Mouse (Mus musculus): ENCODE data around the gene 4933427D14Rik. TPM values are rescaled to one million over a fixed set of nuclear protein-coding genes. Genes with fewer than 3 reads are reported as not detected.

Gene 4933427D14Rik
- polyA plus RNA-seq, 1 experiment, result 33.1 TPM

DNA sequence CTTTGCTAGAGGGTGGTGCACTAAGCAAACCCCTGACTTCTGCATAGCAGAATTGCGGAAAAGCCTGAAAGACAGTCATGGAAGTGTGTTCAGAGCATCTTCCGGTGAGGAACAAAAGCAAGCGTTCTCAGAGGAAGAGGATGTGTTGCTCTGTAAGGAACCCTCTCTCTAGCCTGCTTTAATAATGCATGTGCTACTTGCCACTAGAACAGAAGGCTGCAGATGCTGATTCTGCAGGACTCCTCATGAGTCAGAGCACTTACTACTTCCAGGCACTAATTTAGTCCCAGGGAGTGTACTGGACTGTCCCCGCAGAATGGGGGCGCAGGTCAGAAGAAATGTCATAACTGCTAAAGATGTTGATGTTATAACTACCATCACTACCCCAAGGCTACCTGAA is 9.9 kb upstream of the 4933427D14Rik start:
- H3K27ac ChIP-seq (ENCODE audit: control insufficient read depth, insufficient read depth, low read depth, low read length), result no peak overlapping the region
- H3K4me1 ChIP-seq (ENCODE audit: control insufficient read depth, insufficient read depth, low read length), result no peaks in the 10 kb centered on the region; the same call in 1 of the 2 replicates
- H3K36me3 ChIP-seq (ENCODE audit: control insufficient read depth, insufficient read depth, low read length), result peaks cover 1% of the 10 kb centered on the region; the same call in 1 of the 2 replicates
- TF ChIP-seq CTCF (IDR thresholded peaks at IDR 0.05; ENCODE audit: control insufficient read depth, insufficient read depth, insufficient replicate concordance, low read depth, low read length), result no peak
- no peak for TF ChIP-seq POLR2A (IDR thresholded peaks at IDR 0.05; ENCODE audit: control insufficient read depth, low read depth, low read length)
- H3K4me3 ChIP-seq (ENCODE audit: control insufficient read depth, low read depth, low read length), result peak overlapping the region; percentile 84
- no peaks in the 10 kb centered on the region for H3K27me3 ChIP-seq (ENCODE audit: control insufficient read depth, insufficient read depth, low read length)

DNA sequence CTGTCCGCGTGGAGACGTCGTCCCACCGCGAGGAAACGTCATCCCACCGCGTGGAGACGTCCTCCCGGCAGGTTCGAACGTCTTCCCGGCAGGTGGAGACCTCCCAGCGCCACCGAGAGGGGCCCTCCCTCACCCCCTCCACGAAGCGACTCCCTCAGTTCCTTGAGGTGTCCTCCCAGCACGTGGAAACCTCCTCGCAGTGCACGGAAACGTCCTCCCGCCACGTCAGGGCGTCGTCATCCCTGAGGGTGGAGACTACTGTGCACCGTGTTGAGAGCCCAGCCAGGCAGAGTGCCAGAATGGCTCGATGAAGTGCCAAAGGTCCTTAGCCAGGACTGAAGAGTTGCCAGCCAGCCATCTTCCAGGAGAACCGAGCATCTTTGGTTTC is 8.1 kb upstream of the 4933427D14Rik start, which contains the start of gene Med31:
Gene Med31, minus strand, starts transcription at position 183 of the 388 bp plus-strand sequence.
- Histone ChIP-seq H3K36me3 (ENCODE audit: control insufficient read depth, insufficient read depth, low read length) (peaks cover 3% of the 10 kb centered on the region), H3K4me3 (ENCODE audit: control insufficient read depth, low read depth, low read length) (peak within 1 kb of the TSS; percentile 94), H3K27me3 (ENCODE audit: control insufficient read depth, insufficient read depth, low read length) (no peaks in the 10 kb centered on the region), H3K27ac (ENCODE audit: control insufficient read depth, insufficient read depth, low read depth, low read length) (peak within 1 kb of the TSS; percentile 93), H3K4me1 (ENCODE audit: control insufficient read depth, insufficient read depth, low read length) (no peaks in the 10 kb centered on the region; the same call in 1 of the 2 replicates)
- TF ChIP-seq CTCF (IDR thresholded peaks at IDR 0.05; ENCODE audit: control insufficient read depth, insufficient read depth, insufficient replicate concordance, low read depth, low read length) (0 out of 2 replicates have a peak, but pooled peaks have one; percentile 1), POLR2A (IDR thresholded peaks at IDR 0.05; ENCODE audit: control insufficient read depth, low read depth, low read length) (no peak; the same call in 1 of the 2 replicates)

DNA sequence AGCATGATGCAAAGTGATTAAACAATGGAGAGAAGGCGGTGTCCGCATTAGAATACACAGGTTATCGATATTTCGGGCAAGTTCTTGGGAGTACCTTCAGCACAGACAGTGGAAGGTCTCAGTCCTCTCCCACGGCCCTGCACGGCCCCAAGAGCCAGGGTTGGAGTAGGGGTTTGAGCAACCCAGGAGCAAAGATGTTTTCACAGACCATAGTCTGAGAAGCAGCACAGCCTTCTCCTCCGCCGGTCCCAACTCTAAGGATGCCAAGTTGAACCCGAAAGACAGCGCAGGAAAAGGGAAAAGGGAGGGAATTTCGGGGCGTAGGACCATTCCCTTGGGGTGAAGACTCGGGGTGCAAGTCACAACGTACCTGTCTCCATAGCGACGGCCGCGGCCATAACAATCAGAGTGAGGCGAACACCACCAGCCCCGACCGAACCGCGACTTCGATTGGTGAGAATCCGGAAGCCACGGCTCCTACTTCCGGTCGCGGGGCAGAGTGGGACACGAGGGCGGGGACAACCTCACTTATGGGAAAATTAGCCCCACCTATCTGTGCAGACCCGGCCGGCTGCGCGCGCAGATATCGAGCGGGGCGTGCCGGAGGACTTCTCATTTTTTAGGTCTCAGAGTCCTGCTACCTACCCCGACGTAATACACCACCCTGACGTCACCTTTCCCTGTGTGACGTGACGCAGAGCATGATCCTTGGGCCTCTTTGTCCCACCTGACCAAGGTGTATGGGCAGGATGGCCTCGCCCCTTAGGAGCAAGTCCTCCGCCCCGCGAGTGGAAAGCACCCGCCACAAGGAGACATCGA is 7.5 kb upstream of the 4933427D14Rik start:
- TF ChIP-seq POLR2A (IDR thresholded peaks at IDR 0.05; ENCODE audit: control insufficient read depth, low read depth, low read length) (peak; percentile 87), CTCF (IDR thresholded peaks at IDR 0.05; ENCODE audit: control insufficient read depth, insufficient read depth, insufficient replicate concordance, low read depth, low read length) (no peak)
- Histone ChIP-seq H3K4me1 (ENCODE audit: control insufficient read depth, insufficient read depth, low read length) (no peaks in the 10 kb centered on the region; the same call in 1 of the 2 replicates), H3K4me3 (ENCODE audit: control insufficient read depth, low read depth, low read length) (peak overlapping the region; percentile 94), H3K27ac (ENCODE audit: control insufficient read depth, insufficient read depth, low read depth, low read length) (peak overlapping the region; percentile 93), H3K27me3 (ENCODE audit: control insufficient read depth, insufficient read depth, low read length) (no peaks in the 10 kb centered on the region), H3K36me3 (ENCODE audit: control insufficient read depth, insufficient read depth, low read length) (peaks cover 3% of the 10 kb centered on the region)

DNA sequence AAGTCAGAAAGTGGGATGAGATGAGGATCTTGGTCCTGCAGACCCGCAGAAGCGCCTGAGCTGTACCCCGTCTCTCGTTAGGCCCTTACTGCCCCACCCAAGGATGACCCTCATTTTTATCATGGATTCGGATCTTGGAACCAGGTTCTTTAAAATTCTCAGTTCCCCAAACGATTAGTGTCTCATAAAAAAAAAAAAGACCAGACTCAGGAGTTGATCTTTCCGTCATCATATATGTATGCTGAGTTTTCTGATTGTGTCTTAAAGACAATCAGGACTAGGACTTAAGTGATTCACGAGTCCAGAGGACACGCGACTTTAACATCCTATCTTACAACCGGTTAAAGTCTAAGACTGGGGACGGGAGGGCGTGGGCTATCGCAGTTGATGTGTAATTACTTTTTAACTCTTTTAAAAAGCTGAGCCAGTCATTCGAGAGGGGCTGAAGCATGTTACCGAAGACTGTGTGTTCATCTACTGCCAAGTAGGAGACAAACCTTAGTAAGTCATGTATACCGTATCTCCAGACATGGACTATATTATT is 647 bp upstream of the 4933427D14Rik start:
- Histone ChIP-seq H3K27ac (ENCODE audit: control insufficient read depth, insufficient read depth, low read depth, low read length) (peak overlapping the region; percentile 99), H3K27me3 (ENCODE audit: control insufficient read depth, insufficient read depth, low read length) (no peaks in the 10 kb centered on the region), H3K4me1 (ENCODE audit: control insufficient read depth, insufficient read depth, low read length) (peaks cover 13% of the 10 kb centered on the region), H3K36me3 (ENCODE audit: control insufficient read depth, insufficient read depth, low read length) (peaks cover 2% of the 10 kb centered on the region), H3K4me3 (ENCODE audit: control insufficient read depth, low read depth, low read length) (peak overlapping the region; percentile 91)
- TF ChIP-seq CTCF (IDR thresholded peaks at IDR 0.05; ENCODE audit: control insufficient read depth, insufficient read depth, insufficient replicate concordance, low read depth, low read length) (no peak), POLR2A (IDR thresholded peaks at IDR 0.05; ENCODE audit: control insufficient read depth, low read depth, low read length) (no peak)

DNA sequence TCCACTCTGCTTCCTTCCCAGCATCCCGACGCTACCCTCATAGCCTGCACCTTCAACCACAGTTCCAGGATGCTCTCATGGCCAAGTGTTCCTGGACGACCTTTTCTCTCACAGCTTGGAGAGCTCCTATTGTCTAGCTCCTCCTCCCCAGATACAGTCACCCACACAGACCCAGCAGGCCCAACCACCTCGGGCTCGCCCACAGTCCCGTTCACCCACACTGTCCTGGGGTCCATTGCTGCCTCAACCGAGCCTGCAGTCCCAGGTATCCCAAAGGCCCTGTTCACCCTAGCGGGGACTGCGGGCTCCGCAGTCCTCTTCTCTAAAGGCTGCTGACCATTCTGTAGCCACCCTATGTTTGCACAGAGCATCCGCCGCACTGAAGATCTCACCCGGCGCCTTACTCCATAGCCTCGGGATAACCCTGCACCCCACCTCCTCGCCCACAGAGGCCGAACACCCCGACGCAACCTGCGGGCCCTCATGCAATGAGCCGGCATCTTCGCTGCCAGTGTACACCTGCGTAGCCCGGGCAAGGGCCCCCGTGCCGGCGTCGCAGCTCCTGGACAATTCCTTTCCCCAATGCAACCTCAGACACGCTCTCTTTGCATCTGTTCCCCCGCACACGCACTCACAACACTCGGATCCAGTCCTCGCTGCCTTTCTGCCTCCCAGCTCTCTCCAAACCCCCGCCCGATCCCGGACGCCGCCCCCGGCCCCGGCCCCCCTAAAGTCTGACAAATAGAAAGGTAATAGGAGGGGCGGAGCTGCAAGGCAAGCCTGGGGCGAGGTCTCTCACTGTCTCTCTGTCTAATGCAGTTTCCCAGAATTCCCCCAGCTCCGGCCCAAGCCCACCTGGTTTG is 687 bp downstream of the 4933427D14Rik start, which contains the start of gene Gm43951:
Gene Gm43951, minus strand, starts transcription at position 500 of the 863 bp plus-strand sequence.
- Histone ChIP-seq H3K4me3 (ENCODE audit: control insufficient read depth, low read depth, low read length) (peak within 1 kb of the TSS; percentile 91), H3K36me3 (ENCODE audit: control insufficient read depth, insufficient read depth, low read length) (no peaks in the 10 kb centered on the region), H3K4me1 (ENCODE audit: control insufficient read depth, insufficient read depth, low read length) (peaks cover 13% of the 10 kb centered on the region), H3K27ac (ENCODE audit: control insufficient read depth, insufficient read depth, low read depth, low read length) (peak within 1 kb of the TSS; percentile 99), H3K27me3 (ENCODE audit: control insufficient read depth, insufficient read depth, low read length) (no peaks in the 10 kb centered on the region)
- TF ChIP-seq POLR2A (IDR thresholded peaks at IDR 0.05; ENCODE audit: control insufficient read depth, low read depth, low read length) (no peak), CTCF (IDR thresholded peaks at IDR 0.05; ENCODE audit: control insufficient read depth, insufficient read depth, insufficient replicate concordance, low read depth, low read length) (no peak)

DNA sequence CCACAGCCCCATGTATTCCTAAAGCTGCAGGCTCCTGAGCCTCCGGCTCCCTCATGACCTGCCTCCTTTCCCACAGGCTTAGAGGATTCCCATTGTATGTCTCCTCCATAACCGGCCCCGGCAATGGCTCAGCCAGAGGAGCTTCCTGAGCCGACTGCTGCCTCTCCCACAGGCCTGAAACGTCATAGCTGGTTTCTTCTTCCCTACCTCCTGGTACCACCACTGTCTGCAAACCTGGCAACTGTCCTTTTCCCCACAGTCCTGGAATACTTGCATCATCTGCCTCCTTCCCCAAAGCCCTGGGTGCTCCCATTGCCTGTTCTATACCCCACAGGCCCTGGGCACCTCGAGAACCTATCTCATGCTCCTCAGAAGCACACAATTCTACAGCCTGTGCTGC is 2.0 kb downstream of the 4933427D14Rik start:
- Histone ChIP-seq H3K27me3 (ENCODE audit: control insufficient read depth, insufficient read depth, low read length) (no peaks in the 10 kb centered on the region), H3K27ac (ENCODE audit: control insufficient read depth, insufficient read depth, low read depth, low read length) (no peak overlapping the region), H3K4me1 (ENCODE audit: control insufficient read depth, insufficient read depth, low read length) (peaks cover 13% of the 10 kb centered on the region), H3K36me3 (ENCODE audit: control insufficient read depth, insufficient read depth, low read length) (no peaks in the 10 kb centered on the region), H3K4me3 (ENCODE audit: control insufficient read depth, low read depth, low read length) (peak overlapping the region; percentile 91)
- TF ChIP-seq POLR2A (IDR thresholded peaks at IDR 0.05; ENCODE audit: control insufficient read depth, low read depth, low read length), result no peak; the same call in 1 of the 2 replicates
- no peak for TF ChIP-seq CTCF (IDR thresholded peaks at IDR 0.05; ENCODE audit: control insufficient read depth, insufficient read depth, insufficient replicate concordance, low read depth, low read length)

Measured in testis, adult 2 months (tissue).